Mouse (Mus musculus) heart, postnatal 10 days (tissue): ENCODE data around the gene Nol6. TPM values are rescaled to one million over a fixed set of nuclear protein-coding genes. Genes with fewer than 3 reads are reported as not detected.
A peak's percentile ranks its signal among the peaks of the same experiment; 100 is the strongest.

Experiments
- DNase-seq, 2 experiments: peaks; one replicate each; pipeline ENCODE4 v3.0.0; 2021
- intact Hi-C: fragments of 180-260 bp; cut with DNase I; formaldehyde crosslinking; loops from one replicate; pipeline ENCODE4 v1.15.1; 2025
- total RNA-seq, 2 experiments: library from RNA; stranded (reverse); gene quantifications; 2 replicates each; pipeline ENCODE4 v1.2.3; 2021

Nol6 gene
- total RNA-seq, 2 experiments from 2014 or later: 21.3 to 22.8 TPM

- DNase-seq: peak; percentile 73 to 84
These were observed 5.2 kb upstream of the Nol6 start for GRCm38 (mm10) chr4:41129406-41129805.

GRCm38 (mm10) chr4:41118706-41119292 lies 5.5 kb downstream of the Nol6 start:
- intact Hi-C loops: loop anchor here (1.0 to 10.0 kb wide), 2 partner anchors 68 to 344 kb away; no protein-coding TSS in a partner anchor
- DNase-seq: peak; percentile 64 to 77

More at GRCm38 (mm10) chr4:41129406-41129805, 5.2 kb upstream of the Nol6 start:
- intact Hi-C loops: loop anchor here (1.0 to 2.0 kb wide), 2 partner anchors 37 to 95 kb away; no protein-coding TSS in a partner anchor

- no peak for DNase-seq
These were observed 7.4 kb downstream of the Nol6 start for GRCm38 (mm10) chr4:41116817-41117216.

GRCm38 (mm10) chr4:41115793-41116192 lies 8.5 kb downstream of the Nol6 start:
- DNase-seq: no peak
- intact Hi-C loops: loop anchor here (10.0 kb wide), 1 partner anchor 341 kb away; no protein-coding TSS in a partner anchor

More at GRCm38 (mm10) chr4:41116817-41117216, 7.4 kb downstream of the Nol6 start:
- intact Hi-C loops: loop anchor here (10.0 kb wide), 1 partner anchor 342 kb away; no protein-coding TSS in a partner anchor

- no peak for DNase-seq
- intact Hi-C loops: loop anchor here (10.0 kb wide), 1 partner anchor 340 kb away; no protein-coding TSS in a partner anchor
These were observed 9.2 kb downstream of the Nol6 start for GRCm38 (mm10) chr4:41115074-41115473.

- intact Hi-C loops: loop anchor here (10.0 kb wide), 1 partner anchor 340 kb away; no protein-coding TSS in a partner anchor
- no peak for DNase-seq
These were observed 9.7 kb downstream of the Nol6 start for GRCm38 (mm10) chr4:41114358-41115070.

GRCm38 (mm10) chr4:41108717-41109425 lies 15.4 kb downstream of the Nol6 start:
- DNase-seq: no peak
- intact Hi-C loops: no loop called here

GRCm38 (mm10) chr4:41107440-41107839 lies 16.8 kb downstream of the Nol6 start:
- intact Hi-C loops: no loop called here
- DNase-seq: no peak

- no peak for DNase-seq
- intact Hi-C loops: no loop called here
These were observed 21.4 kb downstream of the Nol6 start for GRCm38 (mm10) chr4:41102901-41103300.

GRCm38 (mm10) chr4:41100986-41101385 lies 23.3 kb downstream of the Nol6 start:
- intact Hi-C loops: no loop called here
- no peak for DNase-seq

GRCm38 (mm10) chr4:41098577-41098951 lies 25.7 kb downstream of the Nol6 start:
- DNase-seq: no peak
- intact Hi-C loops: no loop called here

GRCm38 (mm10) chr4:41097871-41098576 lies 26.2 kb downstream of the Nol6 start, which contains the start of gene Aqp3:
Gene Aqp3 (minus strand): TSS chr4:41098183.
- DNase-seq: peak; percentile 36 to 37
- intact Hi-C loops: no loop called here

GRCm38 (mm10) chr4:41097381-41097780 lies 26.9 kb downstream of the Nol6 start:
- no peak for DNase-seq
- intact Hi-C loops: no loop called here

GRCm38 (mm10) chr4:41096794-41097193 lies 27.5 kb downstream of the Nol6 start:
- intact Hi-C loops: no loop called here
- DNase-seq: no peak

GRCm38 (mm10) chr4:41096169-41096568 lies 28.1 kb downstream of the Nol6 start:
- intact Hi-C loops: no loop called here

GRCm38 (mm10) chr4:41094361-41094760 lies 29.9 kb downstream of the Nol6 start:
- intact Hi-C loops: no loop called here
- peak; percentile 21 to 32 for DNase-seq

More at GRCm38 (mm10) chr4:41096169-41096568, 28.1 kb downstream of the Nol6 start:
- no peak for DNase-seq

- intact Hi-C loops: no loop called here
- DNase-seq: no peak
These were observed 31.3 kb downstream of the Nol6 start for GRCm38 (mm10) chr4:41092958-41093357.

GRCm38 (mm10) chr4:41091391-41091790 lies 32.9 kb downstream of the Nol6 start:
- intact Hi-C loops: no loop called here
- no peak for DNase-seq

GRCm38 (mm10) chr4:41089705-41090104 lies 34.5 kb downstream of the Nol6 start:
- no peak for DNase-seq
- intact Hi-C loops: no loop called here

GRCm38 (mm10) chr4:41089189-41089588 lies 35.1 kb downstream of the Nol6 start:
- intact Hi-C loops: no loop called here
- DNase-seq: no peak
